Mouse (Mus musculus) E14TG2a.4 (cell line): ENCODE measurements at regions not wholly inside any gene's neighbourhood (a gene's known extent, or its start where the extent isn't known, plus 50 kb on each side); places are given as distances from the start of the nearest gene placed in this dataset.

Source experiments
- CTCF ChIP-seq: conservative IDR thresholded peaks from 2 replicates; pipeline ENCODE4 v1.5.1; 2014; ENCODE audit warnings: low read length
- POU5F1 ChIP-seq: IDR thresholded peaks from 2 replicates; pipeline ENCODE4 v1.6.1; 2014; ENCODE audit warnings: low read length, borderline replicate concordance

DNA sequence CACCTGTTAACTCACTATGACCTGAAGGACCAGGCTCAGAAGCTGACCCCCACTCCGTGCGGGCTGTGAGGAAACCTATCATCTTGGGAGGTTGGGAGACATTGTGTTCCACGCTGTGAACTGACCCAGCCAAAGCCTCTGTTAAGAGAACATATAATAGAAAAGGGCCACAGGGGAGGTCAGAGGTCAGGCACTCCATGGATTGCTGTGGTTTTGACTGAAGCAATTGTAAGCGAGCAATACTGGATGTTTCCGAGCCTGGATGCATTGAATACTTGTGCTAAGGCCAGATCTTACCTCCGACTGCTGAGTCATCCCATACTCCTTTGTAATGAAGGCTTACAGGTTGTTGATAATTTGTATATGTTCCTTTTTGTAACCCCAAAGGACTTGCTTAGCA, 101.0 kb downstream of the Tmx1 start:
- TF ChIP-seq CTCF, result no peak
- TF ChIP-seq POU5F1, result no peak
